Mouse (Mus musculus): ENCODE data around the gene Cd5.

- TF ChIP-seq CTCF (IDR thresholded peaks at IDR 0.05; ENCODE audit: insufficient read depth, low read depth, low read length) (no peak), POLR2A (IDR thresholded peaks at IDR 0.05; ENCODE audit: insufficient read depth, low read depth, low read length) (no peak)
These were observed 40.4 kb downstream of the Cd5 start for GRCm38 (mm10) chr19:10698131-10698991.

Measured in olfactory bulb, adult 2 months (tissue).